Mouse (Mus musculus): ENCODE measurements at regions not wholly inside any gene's neighbourhood (a gene's known extent, or its start where the extent isn't known, plus 50 kb on each side); places are given as distances from the start of the nearest gene placed in this dataset.

DNA sequence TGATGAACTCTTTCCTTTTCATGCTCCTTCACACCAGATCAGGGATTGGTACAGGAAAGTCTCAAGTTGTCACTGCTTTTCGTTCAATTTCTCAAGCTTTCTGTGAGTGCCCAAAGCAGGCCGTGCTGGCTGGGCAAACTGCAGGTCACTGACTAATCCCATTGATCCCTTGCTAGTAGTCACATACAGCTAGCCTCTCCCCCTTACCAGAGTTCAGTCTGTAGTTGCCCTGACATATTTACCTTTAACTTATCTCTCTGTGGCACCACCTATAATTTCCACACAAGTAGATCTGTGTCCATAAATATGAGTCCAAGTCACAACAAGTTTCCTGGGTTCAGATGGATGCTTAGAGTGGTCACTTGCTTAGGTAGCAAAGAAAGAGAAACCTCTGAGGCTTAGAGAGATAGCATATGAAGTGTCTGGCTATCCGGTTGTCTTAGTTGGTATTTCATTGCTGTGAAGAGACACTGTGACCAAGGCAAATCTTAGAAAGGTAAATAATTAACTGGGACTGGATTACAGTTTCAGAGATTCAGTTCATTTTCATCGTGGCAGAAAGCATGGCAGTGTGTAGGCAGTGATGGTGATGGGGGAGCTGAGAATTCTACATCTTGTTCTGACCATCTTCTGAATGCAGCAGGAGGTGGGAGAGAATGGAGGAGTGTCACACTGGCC is 362.8 kb upstream of the Pcsk5 start:
- DNase-seq = no peak

DNA sequence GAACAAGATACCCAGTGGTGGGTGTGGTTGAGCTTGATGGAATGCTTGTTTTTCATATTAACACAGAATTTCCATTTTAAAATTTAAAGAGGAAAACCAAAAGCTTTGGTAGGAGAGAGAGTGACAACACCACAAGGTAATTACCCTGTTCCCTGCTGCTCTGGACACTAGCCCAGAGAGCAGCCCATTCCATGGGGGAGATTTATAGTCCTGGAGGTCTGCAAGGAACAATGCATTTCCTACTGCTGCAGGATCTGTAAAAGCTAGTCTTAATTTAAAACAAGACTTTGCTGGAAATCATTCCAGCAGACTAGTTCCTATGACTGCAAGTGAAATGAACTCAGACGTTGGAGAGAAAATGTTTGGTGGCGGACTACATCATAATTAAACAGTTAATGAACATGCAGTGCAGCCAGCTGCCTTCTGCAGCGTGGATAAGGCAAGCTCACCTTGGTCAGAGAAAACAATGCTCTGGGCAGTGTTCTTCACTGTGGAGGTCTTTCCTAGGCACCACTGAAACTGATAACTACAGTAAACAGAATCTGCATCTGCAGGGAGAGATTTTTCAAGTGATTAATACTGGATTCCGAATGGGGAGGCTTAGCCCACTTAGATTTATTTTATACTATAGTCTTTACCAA is 351.8 kb upstream of the Pcsk5 start:
- DNase-seq = no peak

DNA sequence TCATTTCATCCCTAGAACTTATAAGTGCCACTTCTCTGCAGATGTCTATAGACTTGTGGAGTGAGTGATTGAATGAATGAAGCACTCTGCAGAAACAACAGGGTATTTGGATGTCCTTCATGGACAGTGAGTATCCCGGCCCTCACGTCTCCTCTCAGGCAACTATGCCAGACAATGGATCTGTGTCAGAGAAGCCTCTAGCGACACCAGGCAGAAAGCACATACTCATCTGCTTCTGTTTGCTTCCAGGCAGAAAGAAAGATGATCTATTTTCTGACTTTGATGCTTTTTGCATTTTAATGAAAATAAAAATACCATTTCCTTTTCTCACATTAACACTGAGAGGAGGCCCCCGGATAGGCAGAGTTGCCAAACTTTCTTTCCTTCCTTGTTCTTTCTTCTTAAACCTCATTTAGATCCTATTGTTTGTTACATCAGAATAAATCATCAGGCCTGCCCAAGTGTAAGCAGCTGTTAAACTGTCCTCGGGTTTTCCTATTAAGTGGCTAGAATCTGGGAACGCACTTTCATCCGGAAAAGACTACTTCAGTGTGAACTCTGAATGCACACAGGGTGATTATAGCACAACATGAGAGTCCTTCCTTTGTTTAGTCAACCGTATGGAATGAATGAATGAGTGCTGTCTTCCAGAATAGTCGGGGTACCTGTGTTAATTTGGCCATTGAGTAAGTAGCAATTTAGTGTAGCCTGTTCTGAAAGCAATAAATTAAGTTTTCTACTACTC is 350.9 kb upstream of the Pcsk5 start:
- no peak for DNase-seq

DNA sequence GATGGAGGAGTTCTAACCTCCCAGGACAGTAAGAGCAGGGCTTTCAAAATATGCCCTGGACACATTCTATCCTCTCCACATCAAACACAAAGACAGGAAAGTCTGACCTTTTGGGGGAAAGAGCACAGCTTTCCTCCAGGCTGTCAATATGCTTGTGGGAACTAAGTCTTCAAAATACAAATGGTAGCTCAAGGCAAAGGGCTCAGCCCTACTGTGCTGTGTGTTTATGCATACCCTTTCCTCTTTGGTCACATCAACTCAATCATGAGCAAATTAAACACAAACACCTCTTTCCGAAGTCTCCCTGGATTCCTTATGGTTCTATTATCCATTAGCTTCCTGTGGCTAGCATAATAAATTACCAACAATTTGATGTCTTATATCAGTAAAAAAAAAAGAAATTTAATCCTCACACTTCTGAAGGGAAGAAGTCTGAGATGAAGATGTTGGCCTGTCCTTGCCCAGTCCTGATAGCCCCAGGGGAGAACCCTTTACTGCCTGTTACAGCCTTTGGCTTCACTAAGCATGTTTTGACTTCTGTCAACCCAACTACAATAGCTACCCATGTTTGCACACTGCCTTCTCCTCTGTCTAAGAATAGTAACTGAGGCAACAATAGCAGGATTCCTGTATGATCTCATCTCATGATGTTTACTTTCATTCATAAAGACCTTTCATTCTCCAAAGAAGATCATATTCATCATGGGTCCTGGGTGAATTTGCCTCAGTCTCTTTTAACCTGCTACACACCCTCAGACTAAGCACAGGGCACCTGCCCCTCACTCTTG is 348.5 kb upstream of the Pcsk5 start:
- no peak for DNase-seq

GRCm38 (mm10) chr19:18185211-18185610 is 347.8 kb upstream of the Pcsk5 start:
- DNase-seq = no peak

DNA sequence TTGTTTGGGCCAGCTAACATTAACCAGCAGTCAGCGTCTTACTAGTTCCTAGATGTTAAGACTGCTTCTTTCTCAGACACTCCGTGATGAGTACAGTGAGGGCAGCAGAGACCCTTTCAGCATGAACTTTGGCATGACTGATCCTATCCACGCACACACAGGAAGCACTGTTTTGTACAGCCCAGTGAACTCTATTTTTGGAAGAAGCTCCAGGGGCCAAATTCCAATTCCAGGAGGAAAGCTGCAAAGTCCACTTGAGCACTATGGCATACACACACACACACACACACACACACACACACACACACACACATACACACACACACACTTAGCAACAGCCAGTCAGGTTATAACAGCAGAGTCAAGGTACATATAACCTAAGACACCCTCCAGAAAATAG is 338.8 kb upstream of the Pcsk5 start:
- no peak for DNase-seq

- DNase-seq = no peak
Observed at GRCm38 (mm10) chr19:18146494-18146893, 309.1 kb upstream of the Pcsk5 start.

DNA sequence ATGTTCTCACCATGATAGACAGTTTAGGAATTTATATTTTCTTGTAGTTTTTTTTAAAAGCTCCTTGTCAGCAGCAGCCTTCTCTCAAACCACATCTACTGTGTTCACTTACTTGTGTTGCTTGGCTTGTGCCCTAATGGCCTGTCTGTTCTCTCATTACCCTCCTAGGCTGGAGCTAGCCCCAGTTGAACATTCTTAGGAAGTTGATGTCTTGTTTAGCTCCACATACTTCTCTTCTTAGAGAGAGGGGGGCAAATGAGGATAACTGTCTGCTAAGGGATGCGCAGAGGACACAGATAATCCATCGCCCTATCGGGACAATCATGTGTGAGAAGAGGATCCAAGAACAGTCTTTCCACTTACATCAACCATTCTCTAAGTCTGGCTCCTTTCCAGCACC is 293.5 kb upstream of the Pcsk5 start:
- DNase-seq = peak; percentile 7

DNA sequence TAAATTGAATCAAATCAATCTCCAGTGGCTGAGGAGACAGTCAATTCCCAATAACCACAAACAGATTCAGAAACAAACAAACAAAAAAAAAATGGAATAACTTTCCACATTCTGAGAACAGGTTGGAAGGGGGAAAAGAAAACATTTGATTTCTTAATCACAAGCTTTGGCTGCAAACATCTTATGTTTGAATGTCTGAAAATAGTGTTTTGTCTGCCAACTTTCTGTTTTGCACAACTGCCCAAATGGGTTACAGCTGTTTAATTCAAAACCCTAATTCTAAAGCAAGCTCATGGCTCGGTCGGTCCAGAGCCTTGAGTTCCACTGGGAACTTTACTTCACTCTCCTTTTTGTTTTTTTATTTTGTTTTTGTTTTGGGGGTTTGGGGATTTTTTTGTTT is 291.4 kb upstream of the Pcsk5 start:
- DNase-seq = no peak

DNA sequence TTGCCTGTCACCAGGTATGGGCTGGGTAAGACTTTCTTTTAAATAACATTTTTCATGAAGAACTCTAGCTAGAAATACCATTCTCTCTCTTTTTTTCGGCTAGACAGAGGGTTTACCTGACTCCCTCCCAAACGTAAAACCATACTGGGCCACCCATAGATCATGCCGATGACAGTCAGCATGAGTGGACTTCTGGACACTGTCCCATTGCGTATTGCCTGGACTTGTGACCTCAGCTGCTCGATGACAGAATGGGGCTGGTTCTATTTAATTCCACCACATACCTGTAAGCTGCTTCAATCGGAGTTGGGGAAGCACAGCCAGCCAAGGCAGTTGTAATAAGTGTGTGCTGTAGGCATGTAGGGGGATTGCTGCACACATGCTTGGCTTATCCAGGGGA is 268.8 kb upstream of the Pcsk5 start:
- no peak for DNase-seq

DNA sequence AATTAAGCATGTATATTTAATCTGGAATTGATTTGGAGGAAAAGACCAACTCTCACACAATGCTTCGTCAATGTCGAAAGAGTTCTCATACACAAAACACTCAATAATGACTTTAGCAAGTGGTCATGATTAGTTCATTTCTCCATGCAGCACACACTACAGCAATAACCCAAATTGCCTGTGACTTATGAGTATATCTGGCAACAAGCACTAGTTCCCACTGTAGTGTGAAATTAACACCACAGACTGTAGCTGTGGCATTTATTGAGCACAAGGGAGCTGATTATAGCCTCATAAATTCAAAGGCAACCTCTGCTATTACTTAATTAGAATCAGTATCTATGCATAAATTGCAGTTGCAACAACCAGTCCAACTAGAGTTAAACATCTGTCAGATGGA is 267.2 kb upstream of the Pcsk5 start:
- DNase-seq = no peak

GRCm38 (mm10) chr19:18101423-18102341 is 264.2 kb upstream of the Pcsk5 start:
- no peak for DNase-seq

GRCm38 (mm10) chr19:18083312-18083711 is 245.9 kb upstream of the Pcsk5 start:
- DNase-seq = no peak

DNA sequence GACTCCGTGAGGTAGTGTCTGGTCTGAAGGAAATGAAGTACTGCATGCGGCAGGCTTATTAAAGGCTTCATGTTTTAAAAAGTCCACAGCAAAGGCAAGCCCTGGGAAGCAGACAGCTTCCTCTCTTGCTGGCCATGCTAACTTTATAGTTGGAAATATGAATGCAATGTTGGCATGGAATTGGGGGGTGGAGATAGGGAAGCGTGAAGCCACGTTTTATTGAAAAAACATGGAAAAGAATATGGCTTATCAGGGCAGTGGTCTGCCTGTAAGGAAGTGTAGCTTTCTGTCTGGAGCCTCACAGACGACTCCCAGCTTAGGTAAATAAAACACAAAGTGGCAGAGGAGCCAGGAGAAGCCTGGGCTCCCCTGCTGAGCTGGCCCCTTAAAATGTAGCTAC is 231.5 kb upstream of the Pcsk5 start:
- no peak for DNase-seq

DNA sequence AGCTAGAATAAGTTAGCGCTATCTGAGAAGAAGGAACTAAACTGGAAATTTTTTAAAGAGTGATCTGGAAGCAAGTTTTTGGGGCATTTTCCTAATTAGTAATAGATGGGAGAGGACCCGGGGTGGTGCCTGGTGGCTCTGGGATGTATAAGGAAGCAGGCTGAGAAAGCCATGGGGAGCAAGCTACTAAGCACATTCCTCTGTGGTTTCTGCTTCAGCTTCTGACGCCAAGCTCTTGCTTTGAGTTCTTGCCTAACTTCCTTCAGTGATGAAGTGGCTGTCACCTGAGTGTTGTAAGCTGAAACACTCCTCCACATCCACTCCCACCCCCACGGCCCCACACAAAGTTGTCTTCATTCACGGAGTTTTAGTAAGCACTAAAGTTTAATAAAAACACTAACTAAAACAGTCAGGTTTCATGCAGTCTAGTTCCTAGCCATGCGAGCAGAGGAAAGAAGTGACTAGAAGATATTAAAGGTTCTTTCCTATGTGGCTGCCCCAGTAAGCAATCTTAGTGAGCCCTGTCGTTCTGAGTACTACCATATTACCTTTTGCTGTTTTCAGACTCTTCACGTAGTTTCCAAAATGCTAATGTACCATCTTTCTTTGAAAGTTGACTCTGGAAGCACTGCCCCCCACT is 230.5 kb upstream of the Pcsk5 start:
- no peak for DNase-seq

DNA sequence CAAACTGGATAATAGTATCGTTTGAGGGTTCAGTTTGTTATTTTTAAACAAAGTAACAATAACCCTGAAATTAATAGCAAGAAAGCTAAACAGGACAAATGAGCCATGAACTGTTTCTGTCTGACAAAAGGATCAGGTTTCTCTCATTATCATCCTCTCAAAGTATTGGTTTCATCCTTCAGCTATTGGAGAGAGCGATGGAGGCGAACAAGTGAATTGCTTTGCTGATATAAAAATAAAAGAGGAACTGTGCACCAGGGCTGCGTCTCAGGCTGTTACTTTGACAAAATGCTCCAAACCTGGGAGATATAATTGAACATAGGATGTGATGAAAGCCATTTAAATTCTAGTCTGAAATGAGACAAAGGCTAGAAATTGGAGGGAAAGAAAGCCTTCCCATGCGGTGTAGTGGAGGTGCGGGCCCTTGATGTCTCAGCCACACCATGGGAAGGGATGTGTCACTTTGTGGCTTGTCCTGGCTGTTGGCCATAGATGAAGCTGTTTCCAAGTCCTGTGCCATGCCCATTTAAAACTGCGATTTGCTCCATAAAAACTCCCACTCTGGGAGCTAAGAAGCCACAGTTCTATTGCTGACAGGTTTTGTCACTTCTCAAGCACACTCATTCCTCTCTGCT is 219.9 kb upstream of the Pcsk5 start:
- DNase-seq = no peak

GRCm38 (mm10) chr19:18056414-18057254 is 219.2 kb upstream of the Pcsk5 start:
- no peak for DNase-seq

GRCm38 (mm10) chr19:18050353-18050752 is 212.9 kb upstream of the Pcsk5 start:
- DNase-seq = no peak

- DNase-seq = no peak
Observed at GRCm38 (mm10) chr19:18034225-18034624, 196.8 kb upstream of the Pcsk5 start.

- no peak for DNase-seq
Observed at GRCm38 (mm10) chr19:18033599-18033998, 196.2 kb upstream of the Pcsk5 start.
